Mouse (Mus musculus): ENCODE results near the gene Myrf. TPM values are rescaled to one million over a fixed set of nuclear protein-coding genes. Genes with fewer than 3 reads are reported as not detected.
A peak's percentile ranks its signal among the peaks of the same experiment; 100 is the strongest.

Myrf gene
- polyA plus RNA-seq, 1 experiment, result 15.9 TPM

DNA sequence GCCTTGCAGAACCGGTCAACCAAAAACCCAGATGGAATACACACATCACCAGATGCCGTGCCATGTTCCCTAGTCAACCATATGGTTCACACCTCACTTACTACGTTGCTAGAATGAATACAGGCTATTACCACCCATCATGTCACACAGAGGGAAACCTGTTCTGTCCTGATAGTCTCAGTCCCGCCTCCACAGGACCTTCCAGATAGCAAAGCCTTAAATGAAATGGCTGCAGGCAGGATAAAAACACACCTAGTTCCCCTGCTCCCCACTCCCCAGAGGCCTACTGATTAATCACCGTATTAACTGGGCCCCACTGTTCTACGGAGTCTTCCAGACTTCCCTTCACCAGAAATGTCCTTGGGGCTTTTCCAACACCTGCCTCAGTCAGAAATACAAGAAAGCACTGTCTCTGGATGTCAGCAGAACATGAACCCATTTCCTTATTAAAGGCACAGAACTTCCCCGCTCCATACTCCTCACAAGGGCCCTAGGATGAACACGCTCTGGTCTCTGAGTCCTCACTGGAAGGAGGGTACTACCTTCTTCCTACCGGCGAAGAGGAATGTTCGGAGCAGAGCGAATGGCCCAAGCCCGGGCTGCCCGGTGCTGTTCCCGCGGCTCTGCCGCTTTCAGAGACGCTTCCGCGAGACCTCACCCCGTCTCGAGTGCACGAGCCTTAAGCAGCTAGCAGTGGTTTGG is 37.3 kb downstream of the Myrf start:
- no peaks in the 10 kb centered on the region for H3K27me3 ChIP-seq (ENCODE audit: control insufficient read depth, insufficient read depth, low read length, poor library complexity, severe bottlenecking)
- no peaks in the 10 kb centered on the region for H3K4me1 ChIP-seq (ENCODE audit: control insufficient read depth, insufficient read depth, low read length)
- H3K4me3 ChIP-seq (ENCODE audit: low read depth, low read length), result peak overlapping the region; percentile 72
- peak overlapping the region; percentile 5 for H3K27ac ChIP-seq (ENCODE audit: insufficient read depth, low read length)
- H3K36me3 ChIP-seq (ENCODE audit: control insufficient read depth, insufficient read depth, low read length, poor library complexity, severe bottlenecking), result peaks cover 32% of the 10 kb centered on the region
- TF ChIP-seq EP300 (IDR thresholded peaks at IDR 0.05; ENCODE audit: insufficient read depth, low read depth, low read length) (no peak), POLR2A (IDR thresholded peaks at IDR 0.05; ENCODE audit: insufficient read depth, low read length) (no peak), CTCF (IDR thresholded peaks at IDR 0.05; ENCODE audit: low read depth, low read length) (no peak)
- no peaks in the 10 kb centered on the region for H3K9me3 ChIP-seq (replicated peaks; ENCODE audit: control insufficient read depth, insufficient read depth, low read length, poor library complexity, severe bottlenecking)
- H3K9ac ChIP-seq (ENCODE audit: low read depth, poor library complexity, severe bottlenecking), result peak overlapping the region; percentile 89

- peak; percentile 98 for TF ChIP-seq CTCF (IDR thresholded peaks at IDR 0.05; ENCODE audit: low read depth, low read length)
- TF ChIP-seq EP300 (IDR thresholded peaks at IDR 0.05; ENCODE audit: insufficient read depth, low read depth, low read length), result no peak
- no peak for TF ChIP-seq POLR2A (IDR thresholded peaks at IDR 0.05; ENCODE audit: insufficient read depth, low read length)
- Histone ChIP-seq H3K36me3 (ENCODE audit: control insufficient read depth, insufficient read depth, low read length, poor library complexity, severe bottlenecking) (peaks cover 23% of the 10 kb centered on the region), H3K9ac (ENCODE audit: low read depth, poor library complexity, severe bottlenecking) (no peak overlapping the region), H3K27ac (ENCODE audit: insufficient read depth, low read length) (no peak overlapping the region), H3K9me3 (replicated peaks; ENCODE audit: control insufficient read depth, insufficient read depth, low read length, poor library complexity, severe bottlenecking) (no peaks in the 10 kb centered on the region), H3K27me3 (ENCODE audit: control insufficient read depth, insufficient read depth, low read length, poor library complexity, severe bottlenecking) (no peaks in the 10 kb centered on the region), H3K4me3 (ENCODE audit: low read depth, low read length) (no peak overlapping the region), H3K4me1 (ENCODE audit: control insufficient read depth, insufficient read depth, low read length) (no peaks in the 10 kb centered on the region)
Measured at GRCm38 (mm10) chr19:10198723-10199122, 41.8 kb downstream of the Myrf start.

GRCm38 (mm10) chr19:10198286-10198685 is 42.3 kb downstream of the Myrf start:
- H3K36me3 ChIP-seq (ENCODE audit: control insufficient read depth, insufficient read depth, low read length, poor library complexity, severe bottlenecking), result peaks cover 23% of the 10 kb centered on the region
- no peak overlapping the region for H3K4me3 ChIP-seq (ENCODE audit: low read depth, low read length)
- H3K4me1 ChIP-seq (ENCODE audit: control insufficient read depth, insufficient read depth, low read length), result no peaks in the 10 kb centered on the region
- TF ChIP-seq CTCF (IDR thresholded peaks at IDR 0.05; ENCODE audit: low read depth, low read length) (no peak), EP300 (IDR thresholded peaks at IDR 0.05; ENCODE audit: insufficient read depth, low read depth, low read length) (no peak), POLR2A (IDR thresholded peaks at IDR 0.05; ENCODE audit: insufficient read depth, low read length) (no peak)
- H3K9ac ChIP-seq (ENCODE audit: low read depth, poor library complexity, severe bottlenecking), result no peak overlapping the region
- H3K27me3 ChIP-seq (ENCODE audit: control insufficient read depth, insufficient read depth, low read length, poor library complexity, severe bottlenecking), result no peaks in the 10 kb centered on the region
- no peak overlapping the region for H3K27ac ChIP-seq (ENCODE audit: insufficient read depth, low read length)
- no peaks in the 10 kb centered on the region for H3K9me3 ChIP-seq (replicated peaks; ENCODE audit: control insufficient read depth, insufficient read depth, low read length, poor library complexity, severe bottlenecking)

- TF ChIP-seq POLR2A (IDR thresholded peaks at IDR 0.05; ENCODE audit: insufficient read depth, low read length) (no peak), EP300 (IDR thresholded peaks at IDR 0.05; ENCODE audit: insufficient read depth, low read depth, low read length) (no peak), CTCF (IDR thresholded peaks at IDR 0.05; ENCODE audit: low read depth, low read length) (no peak)
- Histone ChIP-seq H3K9ac (ENCODE audit: low read depth, poor library complexity, severe bottlenecking) (no peak overlapping the region), H3K36me3 (ENCODE audit: control insufficient read depth, insufficient read depth, low read length, poor library complexity, severe bottlenecking) (peaks cover 23% of the 10 kb centered on the region), H3K4me1 (ENCODE audit: control insufficient read depth, insufficient read depth, low read length) (no peaks in the 10 kb centered on the region), H3K9me3 (replicated peaks; ENCODE audit: control insufficient read depth, insufficient read depth, low read length, poor library complexity, severe bottlenecking) (no peaks in the 10 kb centered on the region), H3K27me3 (ENCODE audit: control insufficient read depth, insufficient read depth, low read length, poor library complexity, severe bottlenecking) (no peaks in the 10 kb centered on the region), H3K4me3 (ENCODE audit: low read depth, low read length) (no peak overlapping the region), H3K27ac (ENCODE audit: insufficient read depth, low read length) (no peak overlapping the region)
Measured at GRCm38 (mm10) chr19:10197130-10197529, 43.4 kb downstream of the Myrf start.

DNA sequence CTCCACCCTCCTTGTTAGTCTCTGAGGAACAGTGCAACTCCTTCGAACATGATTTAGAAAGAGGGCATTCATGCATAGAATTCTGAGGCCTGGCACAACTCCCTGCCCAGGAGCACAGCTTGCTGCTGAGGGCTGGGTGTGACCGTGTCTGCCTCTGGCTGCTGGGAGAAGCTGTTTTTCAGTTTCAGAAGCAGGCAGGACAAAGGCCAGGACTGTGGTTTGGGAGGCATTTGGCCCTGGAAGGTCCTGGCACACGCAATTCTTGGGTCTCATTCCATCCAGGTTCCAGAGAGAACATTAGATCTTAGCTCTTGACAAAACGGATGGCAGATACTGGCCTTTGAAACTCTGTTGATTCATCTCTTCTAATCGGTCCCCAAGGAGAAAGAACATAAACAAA is 45.3 kb downstream of the Myrf start:
- no peaks in the 10 kb centered on the region for H3K9me3 ChIP-seq (replicated peaks; ENCODE audit: control insufficient read depth, insufficient read depth, low read length, poor library complexity, severe bottlenecking)
- no peak overlapping the region for H3K27ac ChIP-seq (ENCODE audit: insufficient read depth, low read length)
- H3K36me3 ChIP-seq (ENCODE audit: control insufficient read depth, insufficient read depth, low read length, poor library complexity, severe bottlenecking), result peaks cover 15% of the 10 kb centered on the region
- no peak for TF ChIP-seq EP300 (IDR thresholded peaks at IDR 0.05; ENCODE audit: insufficient read depth, low read depth, low read length)
- no peak for TF ChIP-seq POLR2A (IDR thresholded peaks at IDR 0.05; ENCODE audit: insufficient read depth, low read length)
- TF ChIP-seq CTCF (IDR thresholded peaks at IDR 0.05; ENCODE audit: low read depth, low read length), result no peak
- no peak overlapping the region for H3K9ac ChIP-seq (ENCODE audit: low read depth, poor library complexity, severe bottlenecking)
- H3K4me1 ChIP-seq (ENCODE audit: control insufficient read depth, insufficient read depth, low read length), result peaks cover 3% of the 10 kb centered on the region
- H3K27me3 ChIP-seq (ENCODE audit: control insufficient read depth, insufficient read depth, low read length, poor library complexity, severe bottlenecking), result no peaks in the 10 kb centered on the region
- no peak overlapping the region for H3K4me3 ChIP-seq (ENCODE audit: low read depth, low read length)

- H3K27me3 ChIP-seq (ENCODE audit: control insufficient read depth, insufficient read depth, low read length, poor library complexity, severe bottlenecking), result no peaks in the 10 kb centered on the region
- H3K36me3 ChIP-seq (ENCODE audit: control insufficient read depth, insufficient read depth, low read length, poor library complexity, severe bottlenecking), result peaks cover 6% of the 10 kb centered on the region
- H3K9me3 ChIP-seq (replicated peaks; ENCODE audit: control insufficient read depth, insufficient read depth, low read length, poor library complexity, severe bottlenecking), result no peaks in the 10 kb centered on the region
- H3K4me3 ChIP-seq (ENCODE audit: low read depth, low read length), result no peak overlapping the region
- H3K4me1 ChIP-seq (ENCODE audit: control insufficient read depth, insufficient read depth, low read length), result peaks cover 3% of the 10 kb centered on the region
- no peak overlapping the region for H3K9ac ChIP-seq (ENCODE audit: low read depth, poor library complexity, severe bottlenecking)
- TF ChIP-seq POLR2A (IDR thresholded peaks at IDR 0.05; ENCODE audit: insufficient read depth, low read length) (no peak), CTCF (IDR thresholded peaks at IDR 0.05; ENCODE audit: low read depth, low read length) (peak; percentile 65)
- H3K27ac ChIP-seq (ENCODE audit: insufficient read depth, low read length), result no peak overlapping the region
Measured at GRCm38 (mm10) chr19:10194337-10194736, 46.2 kb downstream of the Myrf start.

All from ES-Bruce4 (cell line).